Mouse (Mus musculus) hindbrain, embryonic 16.5 days (tissue): ENCODE results near the gene S100a4. TPM values are rescaled to one million over a fixed set of nuclear protein-coding genes. Genes with fewer than 3 reads are reported as not detected.

Experiments
- ATAC-seq: fragments of 200-750 bp; cut with Nextera tagmentation; 2 replicates; pipeline ENCODE4 v1.8.0; 2017; ENCODE audit warnings: moderate TSS enrichment, moderate library complexity
- H3K27ac ChIP-seq: fragments of 300-500 bp; sonication (generic); 2 replicates; pipeline ENCODE4 v1.5.1; 2014; ENCODE audit warnings: low read depth, mild to moderate bottlenecking, control low read depth, low read length, moderate library complexity
- H3K27me3 ChIP-seq: fragments of 300-500 bp; sonication (generic); replicated peaks from 2 replicates; pipeline ENCODE4 v1.6.1; 2014; ENCODE audit warnings: low read length; ENCODE audit not compliant: control insufficient read depth, insufficient read depth
- H3K36me3 ChIP-seq: fragments of 300-500 bp; sonication (generic); 2 replicates; pipeline ENCODE4 v1.6.1; 2014; ENCODE audit warnings: mild to moderate bottlenecking, low read length, moderate library complexity, mixed read lengths; ENCODE audit not compliant: control insufficient read depth, insufficient read depth
- H3K4me1 ChIP-seq: fragments of 300-500 bp; sonication (generic); 2 replicates; pipeline ENCODE4 v1.6.1; 2014; ENCODE audit warnings: low read depth, low read length; ENCODE audit not compliant: control insufficient read depth, insufficient read depth
- H3K4me2 ChIP-seq: fragments of 300-500 bp; sonication (generic); 2 replicates; pipeline ENCODE4 v1.6.1; 2014; ENCODE audit warnings: mild to moderate bottlenecking, low read length, control low read depth, moderate library complexity
- H3K4me3 ChIP-seq: fragments of 300-500 bp; sonication (generic); 2 replicates; pipeline ENCODE4 v1.5.1; 2014; ENCODE audit warnings: mild to moderate bottlenecking, low read length, control low read depth, moderate library complexity
- H3K9ac ChIP-seq: fragments of 300-500 bp; sonication (generic); 2 replicates; pipeline ENCODE4 v1.6.1; 2014; ENCODE audit warnings: low read depth, mild to moderate bottlenecking, control low read depth, low read length, moderate library complexity
- H3K9me3 ChIP-seq: fragments of 300-500 bp; sonication (generic); 2 replicates; pipeline ENCODE4 v1.6.1; 2014; ENCODE audit warnings: mild to moderate bottlenecking, low read length, moderate library complexity; ENCODE audit not compliant: control insufficient read depth
- WGBS: fragments of 180-500 bp; shearing (Covaris S2); extraction: QIAGEN DNeasy Blood & Tissue Kit; methylation state at CpG from one replicate; pipeline ENCODE4 v1.1.7; 2014; 5-methylcytosine and 5-hydroxymethylcytosine counted together
- polyA plus RNA-seq: library from polyadenylated mRNA; unstranded; fragments of >200 nt; fragmentation: Nextera tagmentation; extraction: Ambion mirVana; gene quantifications from 2 replicates; pipeline ENCODE4 v1.2.1, GENCODE M21; 2015

Gene S100a4
- polyA plus RNA-seq, 1 experiment from 2014 or later, result 0.36 TPM

DNA sequence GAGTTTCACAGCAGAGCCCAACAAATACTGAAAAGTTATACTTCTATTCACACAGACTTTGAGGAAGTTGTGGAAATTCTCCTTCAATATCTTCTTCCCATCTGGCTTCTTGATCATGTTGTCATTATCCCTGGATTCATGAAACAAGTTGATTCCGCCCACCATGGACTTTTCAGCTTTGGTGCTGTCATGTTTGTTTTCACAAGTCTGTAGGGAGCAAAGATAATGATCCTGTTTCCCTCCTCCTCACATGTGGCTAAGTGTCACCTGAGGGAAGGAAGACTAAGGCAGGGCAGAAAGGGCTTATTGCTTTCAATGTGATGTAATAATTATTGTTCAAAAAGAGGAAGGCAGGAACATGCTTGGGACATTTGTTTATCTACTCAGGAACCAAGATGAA, 43.7 kb downstream of the S100a4 start:
- Histone ChIP-seq H3K9ac (no peak overlapping the region), H3K4me3 (no peak overlapping the region), H3K27me3 (no peaks in the 10 kb centered on the region), H3K4me1 (no peaks in the 10 kb centered on the region), H3K36me3 (no peaks in the 10 kb centered on the region), H3K4me2 (no peak overlapping the region), H3K27ac (no peak overlapping the region), H3K9me3 (no peaks in the 10 kb centered on the region)
- no peak for ATAC-seq
- WGBS, result 81% methylated on average over 1 of the region's 1 CpGs

DNA sequence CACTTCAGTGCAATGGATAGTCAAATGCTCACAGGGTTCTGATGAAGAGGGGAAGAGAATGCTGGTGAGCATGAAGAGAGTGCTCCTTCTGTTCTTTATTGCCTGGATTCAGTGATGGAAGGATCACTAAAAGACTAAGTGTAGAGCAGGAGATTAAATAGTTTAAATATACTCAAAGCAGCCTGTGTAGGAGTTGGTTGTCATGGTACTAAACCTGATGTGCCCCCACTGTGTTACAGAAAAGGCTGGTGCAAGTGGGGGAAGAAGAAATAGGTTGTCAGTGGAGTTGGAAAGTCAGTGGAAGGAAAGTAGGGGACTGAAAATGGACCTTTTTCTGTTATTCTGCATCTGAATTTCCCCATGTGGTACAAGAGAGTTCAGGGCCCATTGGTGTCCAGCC, 45.4 kb downstream of the S100a4 start:
- H3K4me2 ChIP-seq, result no peak overlapping the region
- H3K9ac ChIP-seq, result no peak overlapping the region
- no peak for ATAC-seq
- no peaks in the 10 kb centered on the region for H3K36me3 ChIP-seq
- no peak overlapping the region for H3K4me3 ChIP-seq
- H3K9me3 ChIP-seq, result no peaks in the 10 kb centered on the region
- no peak overlapping the region for H3K27ac ChIP-seq
- no peaks in the 10 kb centered on the region for H3K4me1 ChIP-seq
- H3K27me3 ChIP-seq, result peaks cover under 1% of the 10 kb centered on the region; the same call in 1 of the 2 replicates

DNA sequence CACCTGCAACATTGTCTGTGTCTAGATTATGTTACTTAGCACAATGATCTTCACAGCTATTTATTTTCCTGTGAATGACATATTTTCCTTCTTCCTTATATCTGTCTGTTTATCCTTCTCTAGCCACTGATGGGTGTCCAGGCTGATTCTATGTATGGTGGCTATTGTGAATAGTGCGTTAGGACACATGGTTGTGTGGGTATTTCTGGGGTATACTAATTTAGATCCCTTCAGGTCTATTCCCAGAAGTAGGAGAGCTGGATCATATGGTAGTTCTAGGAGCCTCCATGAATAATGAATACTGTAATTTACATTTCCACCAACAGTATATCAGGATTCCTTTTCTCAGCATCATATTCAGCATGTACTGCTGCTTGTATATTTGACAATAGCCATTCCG, 46.3 kb downstream of the S100a4 start:
- H3K4me2 ChIP-seq, result no peak overlapping the region
- no peak for ATAC-seq
- H3K9me3 ChIP-seq, result no peaks in the 10 kb centered on the region
- H3K9ac ChIP-seq, result no peak overlapping the region
- no peak overlapping the region for H3K4me3 ChIP-seq
- H3K27me3 ChIP-seq, result peaks cover 2% of the 10 kb centered on the region; the same call in 1 of the 2 replicates
- H3K4me1 ChIP-seq, result no peaks in the 10 kb centered on the region
- no peaks in the 10 kb centered on the region for H3K36me3 ChIP-seq
- 89% methylated on average over 2 of the region's 2 CpGs for WGBS
- H3K27ac ChIP-seq, result no peak overlapping the region

DNA sequence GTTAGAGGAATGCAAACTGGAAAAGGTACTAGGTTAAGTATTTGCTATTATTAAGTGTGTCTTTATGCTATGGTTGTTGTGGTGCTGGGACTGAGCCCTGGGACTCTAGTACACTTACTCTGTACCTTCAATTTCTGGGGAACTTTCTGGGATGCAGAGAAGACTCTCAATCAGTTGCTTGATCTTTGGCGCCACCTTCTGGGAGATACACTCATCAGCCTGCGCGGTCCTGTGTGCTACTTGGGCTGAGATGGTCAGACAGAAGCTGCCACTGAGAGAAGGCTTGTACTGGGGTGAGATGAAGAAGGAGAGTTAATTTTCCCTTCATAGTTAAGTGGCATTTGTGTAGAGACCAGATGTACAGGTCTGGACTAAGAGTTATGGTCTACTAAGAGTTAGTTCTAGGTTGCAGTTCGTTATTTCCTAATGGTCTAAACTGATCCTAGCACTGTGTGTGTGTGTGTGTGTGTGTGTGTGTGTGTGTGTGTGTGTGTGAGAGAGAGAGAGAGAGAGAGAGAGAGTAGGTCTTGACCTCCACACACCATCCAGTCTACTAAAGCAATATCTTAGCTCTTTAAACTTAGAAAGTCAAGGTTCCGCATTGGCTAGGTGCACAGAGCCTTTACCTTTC, 49.4 kb downstream of the S100a4 start:
- H3K27me3 ChIP-seq, result peaks cover 2% of the 10 kb centered on the region; the same call in 1 of the 2 replicates
- ATAC-seq, result peak; percentile 94
- no peak overlapping the region for H3K4me2 ChIP-seq
- no peak overlapping the region for H3K4me3 ChIP-seq
- H3K27ac ChIP-seq, result no peak overlapping the region
- H3K9me3 ChIP-seq, result no peaks in the 10 kb centered on the region
- no peak overlapping the region for H3K9ac ChIP-seq
- WGBS, result 36% methylated on average over 5 of the region's 5 CpGs
- no peaks in the 10 kb centered on the region for H3K36me3 ChIP-seq
- no peaks in the 10 kb centered on the region for H3K4me1 ChIP-seq

DNA sequence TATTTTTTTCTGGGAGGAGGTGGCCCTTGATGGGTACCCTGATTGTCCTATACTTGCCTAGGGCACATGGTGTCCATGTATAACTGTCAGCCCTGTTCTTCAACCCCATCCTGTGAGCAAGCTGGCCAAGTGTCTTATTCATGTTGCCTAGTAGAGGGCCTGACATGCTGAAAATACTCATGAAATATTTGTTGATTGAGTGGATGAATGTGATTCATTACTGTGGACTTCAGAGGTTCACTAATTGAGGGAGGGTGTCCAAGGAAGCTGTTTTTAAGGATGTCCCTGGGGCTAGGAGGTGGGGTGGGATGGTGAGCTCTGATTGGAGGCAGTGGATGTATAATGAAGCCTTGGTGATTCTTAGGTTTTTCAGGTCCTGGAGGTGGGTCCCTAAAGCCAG, 50.1 kb downstream of the S100a4 start, which contains the start of gene S100a7a:
Gene S100a7a, plus strand, starts transcription at position 301 of the 400 bp plus-strand sequence.
- no peak within 1 kb of the TSS for H3K27ac ChIP-seq
- H3K4me1 ChIP-seq, result no peaks in the 10 kb centered on the region
- ATAC-seq, result no peak
- H3K4me2 ChIP-seq, result no peak within 1 kb of the TSS
- no peak within 1 kb of the TSS for H3K4me3 ChIP-seq
- no peak within 1 kb of the TSS for H3K9ac ChIP-seq
- H3K36me3 ChIP-seq, result no peaks in the 10 kb centered on the region
- no peaks in the 10 kb centered on the region for H3K9me3 ChIP-seq
- peaks cover 2% of the 10 kb centered on the region; the same call in 1 of the 2 replicates for H3K27me3 ChIP-seq

Other genes starting within 250 kb of the S100a4 start
- gene Slc27a3, start 213.8 kb upstream of the S100a4 start, polyA plus RNA-seq, result 30.1 and 30.8 TPM in 2 replicates
- 27.8 and 30.3 TPM in 2 replicates for gene Ints3, start 170.1 kb upstream of the S100a4 start, polyA plus RNA-seq
- 3.1 and 3.2 TPM in 2 replicates for gene Npr1, start 137.9 kb upstream of the S100a4 start, polyA plus RNA-seq
- gene Ilf2, start 127.6 kb upstream of the S100a4 start, polyA plus RNA-seq, result 224 and 229 TPM in 2 replicates
- 96.8 and 98.1 TPM in 2 replicates for gene Snapin, start 112.7 kb upstream of the S100a4 start, polyA plus RNA-seq
- 161 and 164 TPM in 2 replicates for gene Chtop, start 94.3 kb upstream of the S100a4 start, polyA plus RNA-seq
- 26.1 and 40.5 TPM in 2 replicates for gene S100a1, start 89.4 kb upstream of the S100a4 start, polyA plus RNA-seq
- 13.6 and 17.2 TPM in 2 replicates for gene S100a13, start 89.3 kb upstream of the S100a4 start, polyA plus RNA-seq
- 0.19 TPM in 1 of 2 replicates, not detected in the other for gene S100a14, start 76.9 kb upstream of the S100a4 start, polyA plus RNA-seq
- 50.5 and 60.8 TPM in 2 replicates for gene S100a16, start 66.5 kb upstream of the S100a4 start, polyA plus RNA-seq
- gene S100a3, start 43.2 kb upstream of the S100a4 start, polyA plus RNA-seq, result 1.0 and 1.6 TPM in 2 replicates
- not detected in 2 replicates for gene S100a2, start 13.5 kb upstream of the S100a4 start, polyA plus RNA-seq
- gene Gm42674, start 1.9 kb upstream of the S100a4 start, polyA plus RNA-seq, result 0.51 TPM in 1 of 2 replicates, not detected in the other
- not detected in 2 replicates for gene S100a5, start 4.8 kb downstream of the S100a4 start, polyA plus RNA-seq
- gene S100a6, start 9.1 kb downstream of the S100a4 start, polyA plus RNA-seq, result 31.7 and 32.1 TPM in 2 replicates
- 0.20 and 0.24 TPM in 2 replicates for gene S100a7a, start 50.2 kb downstream of the S100a4 start, polyA plus RNA-seq
- 2.2 and 6.7 TPM in 2 replicates for gene S100a8, start 65.2 kb downstream of the S100a4 start, polyA plus RNA-seq
- gene S100a9, start 92.0 kb downstream of the S100a4 start, polyA plus RNA-seq, result 3.1 and 5.5 TPM in 2 replicates
- gene Pglyrp4, start 123.1 kb downstream of the S100a4 start, polyA plus RNA-seq, result not detected in 2 replicates
- gene Gm5849, start 174.1 kb downstream of the S100a4 start, polyA plus RNA-seq, result not detected in 2 replicates